Mouse (Mus musculus) T-helper 2 cell (primary cell): ENCODE results near the gene Tspan31.

Experiments
- in situ Hi-C: fragments of 300-600 bp; cut with MboI, MseI; formaldehyde crosslinking; loops from one replicate; pipeline ENCODE4 v1.15.1; 2025; ENCODE audit warnings: high pct_unique_total_duplicates

Gene Tspan31

DNA sequence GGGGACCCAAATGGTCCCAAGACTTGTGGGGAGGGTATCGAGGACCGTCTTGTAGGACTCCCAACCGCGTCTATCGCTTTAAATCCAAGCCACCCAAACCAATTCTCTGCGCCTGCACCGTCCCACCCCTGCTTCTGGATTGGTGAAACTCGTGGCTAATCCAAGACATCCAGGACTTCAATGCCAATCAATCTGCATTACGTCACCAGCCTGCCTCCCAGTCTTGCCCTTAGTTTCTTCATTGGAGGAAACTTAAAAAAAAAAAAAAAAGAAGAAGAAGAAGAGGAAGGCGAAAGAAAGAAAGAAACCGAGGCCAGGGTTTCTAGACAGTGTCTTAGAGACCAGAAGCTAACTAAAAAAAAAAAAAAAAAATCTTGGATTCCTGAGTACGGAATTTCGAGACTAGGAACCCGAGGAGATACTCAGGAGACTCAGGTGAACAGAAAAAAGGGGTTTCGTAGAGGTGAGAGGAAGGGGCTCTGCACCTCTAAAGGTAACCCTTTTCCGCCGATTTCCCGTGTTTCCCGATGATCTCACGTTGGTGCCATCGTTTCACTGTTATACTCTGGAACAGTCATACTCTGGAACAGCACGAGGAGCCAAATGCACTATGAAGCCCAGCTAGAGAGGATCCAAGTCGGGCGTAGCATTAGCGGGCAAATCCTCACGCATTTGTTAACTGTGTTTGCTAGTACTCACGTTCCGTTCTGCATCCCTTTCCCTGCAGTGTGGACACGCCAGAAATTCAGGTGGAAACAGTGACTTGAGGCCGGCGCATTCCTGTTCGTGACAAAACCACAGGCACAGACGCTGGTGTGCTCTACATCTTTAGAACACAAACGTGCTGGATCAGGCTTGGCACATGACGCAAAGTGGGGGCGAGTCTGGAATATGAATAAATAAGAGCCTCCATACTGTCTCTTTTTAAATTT lies at the start of gene Tspan31:
Tspan31 (minus strand) TSS at position 75 of the 932 bp plus-strand sequence.
- in situ Hi-C loops = loop anchor here (10.0 kb wide), 1 partner anchor 1304 kb away; the partner anchor contains the start of gene Ankrd52

GRCm38 (mm10) chr10:127119229-127119628 lies 49.2 kb upstream of the Tspan31 start:
- in situ Hi-C loops = loop anchor here (5.0 kb wide), 1 partner anchor 53 kb away; no protein-coding TSS in a partner anchor

- in situ Hi-C loops = loop anchor here (5.0 kb wide), 1 partner anchor 54 kb away; no protein-coding TSS in a partner anchor
Observed at GRCm38 (mm10) chr10:127118470-127118869, 48.4 kb upstream of the Tspan31 start.

- in situ Hi-C loops = loop anchor here (5.0 kb wide), 1 partner anchor 57 kb away; no protein-coding TSS in a partner anchor
Observed at GRCm38 (mm10) chr10:127115068-127115467, 45.0 kb upstream of the Tspan31 start.

- in situ Hi-C loops = loop anchor here (5.0 kb wide), 1 partner anchor 37 kb away; the partner anchor contains the start of gene Agap2
Observed at GRCm38 (mm10) chr10:127114408-127114807, 44.3 kb upstream of the Tspan31 start.

- in situ Hi-C loops = loop anchor here (5.0 kb wide), 1 partner anchor 34 kb away; the partner anchor contains the start of gene Agap2
Observed at GRCm38 (mm10) chr10:127111001-127111887, 41.2 kb upstream of the Tspan31 start.

DNA sequence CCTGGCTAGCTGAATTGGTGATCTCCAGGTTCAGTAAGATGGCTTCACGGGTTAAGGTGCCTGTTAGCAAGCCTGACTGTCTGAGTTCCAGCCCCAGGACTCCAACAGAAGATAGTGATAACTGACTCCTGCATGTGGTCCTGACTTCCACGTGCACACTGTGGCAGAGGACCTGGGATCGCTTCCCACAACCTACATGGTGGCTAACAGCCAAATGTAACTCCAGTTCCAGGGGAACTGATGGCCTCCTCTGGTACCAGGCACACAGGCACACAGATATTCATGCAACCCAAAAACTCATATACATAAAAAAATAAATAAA lies 38.2 kb upstream of the Tspan31 start:
- in situ Hi-C loops = no loop called here

DNA sequence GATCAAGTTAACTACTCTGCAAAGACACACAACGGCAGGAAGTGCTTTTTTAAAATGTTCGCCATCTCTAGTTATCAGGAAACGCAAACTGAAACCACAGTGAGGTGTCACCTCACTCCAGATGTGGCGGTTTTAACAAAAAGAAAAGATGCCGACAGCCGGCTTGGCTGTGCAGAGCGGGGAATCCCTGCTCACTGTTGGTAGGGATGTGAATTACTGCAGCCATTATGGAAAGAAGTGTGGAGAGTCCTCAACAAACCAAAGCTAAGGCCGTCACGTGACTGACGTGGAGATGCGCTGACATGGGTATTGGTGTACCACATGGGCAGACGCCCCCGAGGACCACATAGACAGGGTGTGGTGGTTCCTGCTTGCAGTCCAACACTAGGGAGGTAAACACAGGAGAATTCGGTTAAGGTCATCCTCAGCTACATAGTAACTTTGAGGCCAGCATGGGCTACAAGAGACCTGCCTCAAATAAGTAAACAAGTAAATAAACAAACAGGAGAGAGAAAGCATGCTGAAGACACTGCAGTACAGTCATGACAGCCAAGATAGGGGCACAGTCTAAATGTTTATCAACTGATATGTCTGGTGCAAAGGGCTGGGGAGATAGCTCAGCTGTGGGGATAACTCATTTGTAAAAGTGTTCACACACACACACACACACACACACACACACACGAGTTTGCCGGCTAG lies 37.6 kb upstream of the Tspan31 start:
- in situ Hi-C loops = no loop called here

DNA sequence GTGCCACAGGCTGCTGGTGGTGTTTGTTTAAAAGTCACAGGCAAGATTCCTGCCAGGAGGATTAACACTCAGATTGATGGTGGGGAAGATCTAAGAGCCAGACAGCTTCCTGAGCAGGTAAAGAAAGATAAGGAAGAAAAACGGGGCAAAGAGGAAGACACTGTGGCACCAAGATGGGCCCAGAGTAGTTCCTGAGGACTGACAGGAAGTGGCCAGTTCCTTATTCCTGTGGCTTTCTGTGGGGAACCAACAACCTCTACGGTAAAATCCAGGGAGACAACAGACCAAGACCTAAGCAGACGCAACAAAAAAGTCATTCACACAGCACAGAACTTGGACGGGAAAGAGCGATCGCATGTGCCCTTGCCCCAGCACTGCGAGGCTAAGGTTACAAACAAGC lies 33.6 kb upstream of the Tspan31 start:
- in situ Hi-C loops = no loop called here

GRCm38 (mm10) chr10:127101151-127101550 lies 31.1 kb upstream of the Tspan31 start:
- in situ Hi-C loops = no loop called here

DNA sequence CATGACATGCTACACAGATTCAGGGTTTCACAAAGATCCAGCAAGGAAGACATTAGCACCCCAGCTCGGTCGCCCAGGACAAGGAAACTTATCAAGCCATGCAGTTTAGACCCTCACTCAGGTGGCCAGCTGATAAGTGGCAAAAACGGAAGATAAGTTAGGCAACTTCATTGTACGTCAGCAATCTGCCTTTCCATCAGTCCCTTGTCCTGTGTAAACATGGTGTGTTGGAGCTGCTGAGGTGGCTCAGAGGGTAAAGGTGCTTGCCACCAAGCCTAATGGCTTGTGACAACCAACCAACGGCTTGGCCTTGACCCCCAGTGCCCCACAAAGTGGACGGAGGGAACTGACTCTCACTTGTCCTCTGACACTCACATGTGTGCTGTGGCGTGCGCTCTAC lies 30.4 kb upstream of the Tspan31 start:
- in situ Hi-C loops = no loop called here

- in situ Hi-C loops = no loop called here
Observed at GRCm38 (mm10) chr10:127099868-127100267, 29.8 kb upstream of the Tspan31 start.

GRCm38 (mm10) chr10:127099191-127099590 lies 29.1 kb upstream of the Tspan31 start:
- in situ Hi-C loops = no loop called here

- in situ Hi-C loops = no loop called here
Observed at GRCm38 (mm10) chr10:127098514-127098913, 28.4 kb upstream of the Tspan31 start.

- in situ Hi-C loops = no loop called here
Observed at GRCm38 (mm10) chr10:127094382-127094802, 24.3 kb upstream of the Tspan31 start.

- in situ Hi-C loops = no loop called here
Observed at GRCm38 (mm10) chr10:127092742-127093141, 22.7 kb upstream of the Tspan31 start.

- in situ Hi-C loops = no loop called here
Observed at GRCm38 (mm10) chr10:127091507-127092396, 21.7 kb upstream of the Tspan31 start.

DNA sequence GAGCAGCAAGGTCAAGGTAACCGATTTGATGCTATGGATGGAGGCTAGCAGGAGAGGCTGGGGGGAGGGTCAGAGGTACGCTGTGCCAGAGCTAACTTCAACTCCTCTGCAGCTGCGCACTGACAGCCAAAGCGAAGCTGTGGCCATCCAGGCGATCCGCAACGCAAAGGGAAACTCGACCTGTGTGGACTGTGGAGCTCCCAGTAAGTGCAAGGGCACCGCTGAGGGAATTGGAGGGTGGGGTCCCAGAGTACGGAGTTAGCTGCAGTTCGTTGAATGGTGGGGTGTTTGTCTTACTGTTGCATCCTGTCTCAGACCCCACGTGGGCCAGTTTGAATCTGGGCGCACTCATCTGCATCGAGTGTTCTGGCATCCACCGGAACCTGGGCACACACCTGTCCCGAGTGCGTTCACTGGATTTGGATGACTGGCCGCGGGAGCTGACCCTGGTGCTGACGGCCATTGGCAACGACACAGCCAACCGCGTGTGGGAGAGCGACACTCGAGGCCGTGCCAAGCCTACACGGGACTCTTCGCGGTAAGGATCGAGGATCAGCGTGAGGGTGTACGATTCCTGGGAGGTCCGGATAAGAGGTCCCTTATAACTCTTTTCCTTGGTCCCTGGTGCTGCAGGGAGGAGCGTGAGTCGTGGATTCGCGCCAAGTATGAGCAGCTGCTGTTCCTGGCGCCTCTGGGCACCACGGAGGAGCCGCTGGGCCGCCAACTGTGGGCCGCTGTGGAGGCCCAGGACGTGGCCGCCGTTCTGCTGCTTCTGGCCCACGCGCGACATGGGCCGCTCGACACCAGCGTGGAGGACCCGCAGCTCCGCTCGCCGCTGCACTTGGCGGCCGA lies 20.7 kb upstream of the Tspan31 start:
- in situ Hi-C loops = no loop called here

GRCm38 (mm10) chr10:127085633-127086032 lies 15.6 kb upstream of the Tspan31 start:
- in situ Hi-C loops = no loop called here
